Mouse (Mus musculus): ENCODE data around the gene Reg3g. TPM values are rescaled to one million over a fixed set of nuclear protein-coding genes. Genes with fewer than 3 reads are reported as not detected.

Gene Reg3g
- polyA plus RNA-seq (2014; fragmentation: Nextera tagmentation; extraction: Ambion mirVana) = not detected in 2 replicates

GRCm38 (mm10) chr6:78468772-78469171 lies at the start of gene Reg3g:
Gene Reg3g (minus strand): TSS chr6:78468872.
- no peaks in the 10 kb centered on the region for H3K4me1 ChIP-seq (ENCODE audit: control insufficient read depth, insufficient read depth, low read length)
- no peaks in the 10 kb centered on the region for H3K27me3 ChIP-seq (ENCODE audit: control insufficient read depth, insufficient read depth, low read length)
- no peak for DNase-seq (ENCODE audit: low spot score, missing footprints)
- no peaks in the 10 kb centered on the region for H3K9me3 ChIP-seq (ENCODE audit: control insufficient read depth, low read length)
- no peak within 1 kb of the TSS for H3K4me3 ChIP-seq (ENCODE audit: low read depth, low read length)
- H3K36me3 ChIP-seq (ENCODE audit: control insufficient read depth, insufficient read depth, low read length) = no peaks in the 10 kb centered on the region
- H3K4me2 ChIP-seq = no peak within 1 kb of the TSS
- 85% methylated on average over 2 of the region's 2 CpGs for WGBS
- H3K9ac ChIP-seq (ENCODE audit: low read length) = no peak within 1 kb of the TSS
- ATAC-seq (ENCODE audit: low FRiP score) = no peak
- H3K27ac ChIP-seq (ENCODE audit: low read depth, low read length) = no peak within 1 kb of the TSS

DNA sequence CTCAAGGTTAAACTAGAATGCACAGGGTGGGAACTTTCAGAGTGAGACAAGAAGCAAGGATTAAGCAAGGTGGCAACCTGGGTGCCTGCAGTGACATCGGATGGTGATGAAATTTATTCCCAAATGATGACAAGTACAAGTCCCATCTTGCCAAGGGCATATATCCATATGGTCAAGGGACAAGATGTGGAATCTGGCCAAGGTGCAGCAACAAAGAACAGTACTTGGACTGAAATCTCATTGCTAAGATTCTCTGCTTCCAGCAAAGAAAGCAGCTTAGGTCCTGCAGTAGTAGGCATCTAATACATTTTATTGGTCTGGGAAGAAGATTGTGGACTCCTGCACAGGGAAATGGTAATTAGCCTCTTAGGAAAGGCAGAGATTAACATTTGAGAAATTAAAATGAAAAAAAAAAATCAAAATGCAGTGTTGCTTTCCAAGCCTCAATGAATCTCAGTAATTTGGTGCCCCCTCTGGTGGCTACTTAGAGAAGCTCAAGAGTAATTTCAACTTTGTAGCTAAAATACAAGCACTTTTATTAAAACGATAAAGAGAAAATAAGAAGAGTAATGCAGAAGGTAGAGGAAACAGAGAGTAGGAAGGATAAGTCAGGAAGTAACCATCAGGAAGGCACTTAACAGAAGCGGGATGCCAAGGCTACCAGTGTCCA lies 47.2 kb upstream of the Reg3g start:
- 66% methylated on average over 3 of the region's 3 CpGs for WGBS
- H3K4me2 ChIP-seq = no peak overlapping the region
- no peak overlapping the region for H3K4me3 ChIP-seq (ENCODE audit: low read depth, low read length)
- no peak for DNase-seq (ENCODE audit: low spot score, missing footprints)
- H3K9me3 ChIP-seq (ENCODE audit: control insufficient read depth, low read length) = no peaks in the 10 kb centered on the region
- no peak overlapping the region for H3K9ac ChIP-seq (ENCODE audit: low read length)
- ATAC-seq (ENCODE audit: low FRiP score) = no peak
- no peaks in the 10 kb centered on the region for H3K36me3 ChIP-seq (ENCODE audit: control insufficient read depth, insufficient read depth, low read length)
- H3K4me1 ChIP-seq (ENCODE audit: control insufficient read depth, insufficient read depth, low read length) = no peaks in the 10 kb centered on the region
- H3K27ac ChIP-seq (ENCODE audit: low read depth, low read length) = no peak overlapping the region
- H3K27me3 ChIP-seq (ENCODE audit: control insufficient read depth, insufficient read depth, low read length) = no peaks in the 10 kb centered on the region

GRCm38 (mm10) chr6:78512833-78513232 lies 44.2 kb upstream of the Reg3g start:
- 8% methylated on average over 3 of the region's 3 CpGs for WGBS
- Histone ChIP-seq H3K27ac (ENCODE audit: low read depth, low read length) (no peak overlapping the region), H3K4me2 (no peak overlapping the region), H3K36me3 (ENCODE audit: control insufficient read depth, insufficient read depth, low read length) (no peaks in the 10 kb centered on the region), H3K4me3 (ENCODE audit: low read depth, low read length) (no peak overlapping the region), H3K27me3 (ENCODE audit: control insufficient read depth, insufficient read depth, low read length) (no peaks in the 10 kb centered on the region), H3K9me3 (ENCODE audit: control insufficient read depth, low read length) (no peaks in the 10 kb centered on the region), H3K9ac (ENCODE audit: low read length) (no peak overlapping the region), H3K4me1 (ENCODE audit: control insufficient read depth, insufficient read depth, low read length) (no peaks in the 10 kb centered on the region)
- DNase-seq (ENCODE audit: low spot score, missing footprints) (peak; percentile 90), ATAC-seq (ENCODE audit: low FRiP score) (peak; percentile 84)

GRCm38 (mm10) chr6:78510173-78510900 lies 41.7 kb upstream of the Reg3g start:
- Histone ChIP-seq H3K4me3 (ENCODE audit: low read depth, low read length) (no peak overlapping the region), H3K36me3 (ENCODE audit: control insufficient read depth, insufficient read depth, low read length) (no peaks in the 10 kb centered on the region), H3K27ac (ENCODE audit: low read depth, low read length) (no peak overlapping the region), H3K4me2 (no peak overlapping the region), H3K27me3 (ENCODE audit: control insufficient read depth, insufficient read depth, low read length) (no peaks in the 10 kb centered on the region), H3K4me1 (ENCODE audit: control insufficient read depth, insufficient read depth, low read length) (no peaks in the 10 kb centered on the region), H3K9ac (ENCODE audit: low read length) (no peak overlapping the region), H3K9me3 (ENCODE audit: control insufficient read depth, low read length) (no peaks in the 10 kb centered on the region)
- ATAC-seq (ENCODE audit: low FRiP score) (no peak), DNase-seq (ENCODE audit: low spot score, missing footprints) (no peak)
- 63% methylated on average over 3 of the region's 3 CpGs for WGBS

GRCm38 (mm10) chr6:78505745-78506144 lies 37.1 kb upstream of the Reg3g start:
- no peaks in the 10 kb centered on the region for H3K4me1 ChIP-seq (ENCODE audit: control insufficient read depth, insufficient read depth, low read length)
- no peaks in the 10 kb centered on the region for H3K9me3 ChIP-seq (ENCODE audit: control insufficient read depth, low read length)
- ATAC-seq (ENCODE audit: low FRiP score) = no peak
- H3K9ac ChIP-seq (ENCODE audit: low read length) = no peak overlapping the region
- H3K27me3 ChIP-seq (ENCODE audit: control insufficient read depth, insufficient read depth, low read length) = no peaks in the 10 kb centered on the region
- no peak for DNase-seq (ENCODE audit: low spot score, missing footprints)
- no peak overlapping the region for H3K27ac ChIP-seq (ENCODE audit: low read depth, low read length)
- WGBS = 67% methylated on average over 3 of the region's 3 CpGs
- no peak overlapping the region for H3K4me3 ChIP-seq (ENCODE audit: low read depth, low read length)
- no peak overlapping the region for H3K4me2 ChIP-seq
- no peaks in the 10 kb centered on the region for H3K36me3 ChIP-seq (ENCODE audit: control insufficient read depth, insufficient read depth, low read length)

DNA sequence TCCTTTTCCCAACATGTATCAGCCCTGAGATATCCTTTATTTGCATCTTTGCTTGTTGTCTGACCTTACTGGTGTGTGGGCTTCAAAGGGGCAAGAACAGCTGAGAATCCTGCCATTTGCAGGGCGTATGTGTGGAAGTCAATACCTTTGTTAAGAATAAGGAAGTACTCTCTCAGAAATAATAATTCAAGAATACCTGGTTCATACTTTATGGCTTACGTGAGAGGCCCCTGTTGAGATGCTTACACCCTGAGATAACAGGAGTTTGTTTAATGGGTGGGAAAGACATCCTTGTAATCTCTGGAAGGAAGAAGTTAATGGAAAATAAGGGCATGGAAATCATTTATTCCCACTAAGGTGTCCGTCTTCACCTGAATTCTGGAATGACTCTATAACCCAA lies 26.0 kb upstream of the Reg3g start:
- ATAC-seq (ENCODE audit: low FRiP score) = no peak
- no peak overlapping the region for H3K9ac ChIP-seq (ENCODE audit: low read length)
- DNase-seq (ENCODE audit: low spot score, missing footprints) = no peak
- WGBS = 91% methylated on average over 3 of the region's 3 CpGs
- H3K9me3 ChIP-seq (ENCODE audit: control insufficient read depth, low read length) = no peaks in the 10 kb centered on the region
- H3K27ac ChIP-seq (ENCODE audit: low read depth, low read length) = no peak overlapping the region
- no peaks in the 10 kb centered on the region for H3K4me1 ChIP-seq (ENCODE audit: control insufficient read depth, insufficient read depth, low read length)
- H3K4me3 ChIP-seq (ENCODE audit: low read depth, low read length) = no peak overlapping the region
- no peaks in the 10 kb centered on the region for H3K36me3 ChIP-seq (ENCODE audit: control insufficient read depth, insufficient read depth, low read length)
- H3K27me3 ChIP-seq (ENCODE audit: control insufficient read depth, insufficient read depth, low read length) = no peaks in the 10 kb centered on the region
- H3K4me2 ChIP-seq = no peak overlapping the region

DNA sequence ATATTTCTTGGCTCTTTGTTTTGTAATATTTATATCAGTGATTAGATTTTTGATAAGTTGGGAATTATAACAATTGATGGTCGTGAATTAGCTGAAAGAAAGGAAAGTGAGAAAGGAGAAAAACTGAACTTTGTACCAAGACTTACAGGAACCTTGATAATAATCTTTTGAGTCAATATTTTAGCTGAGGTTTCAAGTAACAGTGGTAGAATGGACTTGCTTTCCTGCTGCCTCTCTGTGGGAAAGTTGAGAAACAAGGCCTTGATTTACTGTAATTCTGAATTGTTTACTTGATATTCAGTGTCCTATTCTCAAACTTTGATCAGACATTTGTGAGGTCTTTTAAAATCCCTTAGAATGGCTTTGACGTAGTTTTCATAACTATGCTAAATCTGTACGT lies 615 bp upstream of the Reg3g start:
- Histone ChIP-seq H3K9me3 (ENCODE audit: control insufficient read depth, low read length) (no peaks in the 10 kb centered on the region), H3K4me2 (no peak overlapping the region), H3K36me3 (ENCODE audit: control insufficient read depth, insufficient read depth, low read length) (no peaks in the 10 kb centered on the region), H3K4me1 (ENCODE audit: control insufficient read depth, insufficient read depth, low read length) (no peaks in the 10 kb centered on the region), H3K27ac (ENCODE audit: low read depth, low read length) (no peak overlapping the region), H3K27me3 (ENCODE audit: control insufficient read depth, insufficient read depth, low read length) (no peaks in the 10 kb centered on the region), H3K4me3 (ENCODE audit: low read depth, low read length) (no peak overlapping the region), H3K9ac (ENCODE audit: low read length) (no peak overlapping the region)
- no peak for DNase-seq (ENCODE audit: low spot score, missing footprints)
- ATAC-seq (ENCODE audit: low FRiP score) = no peak
- 78% methylated on average over 3 of the region's 3 CpGs for WGBS

DNA sequence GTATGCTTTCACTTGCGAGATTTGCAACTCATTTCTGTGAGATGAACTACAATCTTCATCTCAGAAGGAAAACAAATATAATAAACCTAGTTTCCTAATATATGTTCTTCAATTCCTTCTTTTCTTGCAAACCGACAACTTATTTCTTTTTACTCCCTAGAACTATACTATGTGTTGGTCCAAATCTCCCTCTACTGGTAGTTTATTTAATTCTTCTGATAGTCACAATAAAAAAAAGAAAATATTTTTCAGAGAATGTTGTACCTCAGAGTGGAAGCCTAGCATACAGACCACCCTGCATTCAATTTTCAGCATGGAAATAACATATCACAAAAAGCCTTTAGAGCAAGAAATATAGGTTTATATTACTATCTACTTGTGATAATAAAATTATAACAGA lies 5.4 kb downstream of the Reg3g start:
- H3K36me3 ChIP-seq (ENCODE audit: control insufficient read depth, insufficient read depth, low read length) = no peaks in the 10 kb centered on the region
- DNase-seq (ENCODE audit: low spot score, missing footprints) (no peak), ATAC-seq (ENCODE audit: low FRiP score) (no peak)
- H3K4me1 ChIP-seq (ENCODE audit: control insufficient read depth, insufficient read depth, low read length) = no peaks in the 10 kb centered on the region
- H3K27ac ChIP-seq (ENCODE audit: low read depth, low read length) = no peak overlapping the region
- no peak overlapping the region for H3K4me3 ChIP-seq (ENCODE audit: low read depth, low read length)
- 87% methylated on average over 2 of the region's 2 CpGs for WGBS
- H3K9ac ChIP-seq (ENCODE audit: low read length) = no peak overlapping the region
- H3K4me2 ChIP-seq = no peak overlapping the region
- no peaks in the 10 kb centered on the region for H3K27me3 ChIP-seq (ENCODE audit: control insufficient read depth, insufficient read depth, low read length)
- no peaks in the 10 kb centered on the region for H3K9me3 ChIP-seq (ENCODE audit: control insufficient read depth, low read length)

- H3K9me3 ChIP-seq (ENCODE audit: control insufficient read depth, low read length) = no peaks in the 10 kb centered on the region
- no peak for DNase-seq (ENCODE audit: low spot score, missing footprints)
- no peak for ATAC-seq (ENCODE audit: low FRiP score)
- H3K27ac ChIP-seq (ENCODE audit: low read depth, low read length) = no peak overlapping the region
- no peaks in the 10 kb centered on the region for H3K27me3 ChIP-seq (ENCODE audit: control insufficient read depth, insufficient read depth, low read length)
- H3K4me3 ChIP-seq (ENCODE audit: low read depth, low read length) = no peak overlapping the region
- H3K36me3 ChIP-seq (ENCODE audit: control insufficient read depth, insufficient read depth, low read length) = no peaks in the 10 kb centered on the region
- 83% methylated on average over 2 of the region's 2 CpGs for WGBS
- H3K9ac ChIP-seq (ENCODE audit: low read length) = no peak overlapping the region
- H3K4me2 ChIP-seq = no peak overlapping the region
- H3K4me1 ChIP-seq (ENCODE audit: control insufficient read depth, insufficient read depth, low read length) = no peaks in the 10 kb centered on the region
Measured at GRCm38 (mm10) chr6:78462360-78462759, 6.3 kb downstream of the Reg3g start.

All from midbrain, embryonic 11.5 days (tissue).